Mouse (Mus musculus) liver, embryonic 13.5 days (tissue): ENCODE data around the gene Ror1. TPM values are rescaled to one million over a fixed set of nuclear protein-coding genes. Genes with fewer than 3 reads are reported as not detected.

Experiments
- ATAC-seq: fragments of 200-750 bp; cut with Nextera tagmentation; 2 replicates; pipeline ENCODE4 v1.8.0; 2017; ENCODE audit warnings: low read depth, mild to moderate bottlenecking, moderate number of reproducible peaks, moderate library complexity
- DNase-seq: peaks from one replicate; pipeline ENCODE4 v3.0.0; 2022
- H3K27ac ChIP-seq: fragments of 300-500 bp; sonication (generic); 2 replicates; pipeline ENCODE4 v1.5.1; 2015; ENCODE audit warnings: moderate library complexity, mild to moderate bottlenecking, inconsistent platforms
- H3K27me3 ChIP-seq: fragments of 300-500 bp; sonication (generic); 2 replicates; pipeline ENCODE4 v1.6.1; 2015; ENCODE audit warnings: mild to moderate bottlenecking, inconsistent platforms
- H3K36me3 ChIP-seq: fragments of 300-500 bp; sonication (generic); 2 replicates; pipeline ENCODE4 v1.6.1; 2015; ENCODE audit warnings: mild to moderate bottlenecking, inconsistent platforms
- H3K4me1 ChIP-seq: fragments of 300-500 bp; sonication (generic); replicated peaks from 2 replicates; pipeline ENCODE4 v1.6.1; 2015; ENCODE audit warnings: inconsistent platforms
- H3K4me2 ChIP-seq: fragments of 300-500 bp; sonication (generic); 2 replicates; pipeline ENCODE4 v1.6.1; 2015; ENCODE audit warnings: inconsistent platforms, mild to moderate bottlenecking, moderate library complexity
- H3K4me3 ChIP-seq: fragments of 300-500 bp; sonication (generic); replicated peaks from 2 replicates; pipeline ENCODE4 v1.5.1; 2015; ENCODE audit warnings: mild to moderate bottlenecking, inconsistent platforms
- H3K9ac ChIP-seq: fragments of 300-500 bp; sonication (generic); 2 replicates; pipeline ENCODE4 v1.6.1; 2015; ENCODE audit warnings: mild to moderate bottlenecking, inconsistent platforms
- H3K9me3 ChIP-seq: fragments of 300-500 bp; sonication (generic); replicated peaks from 2 replicates; pipeline ENCODE4 v1.6.1; 2016; ENCODE audit warnings: inconsistent platforms
- WGBS: fragments of 180-500 bp; shearing (Covaris S2); methylation state at CpG from one replicate; pipeline ENCODE4 v1.1.7; 2015; ENCODE audit not compliant: insufficient replicate concordance; 5-methylcytosine and 5-hydroxymethylcytosine counted together
- polyA plus RNA-seq: library from polyadenylated mRNA; unstranded; fragments of >200 nt; fragmentation: Nextera tagmentation; extraction: Ambion mirVana; gene quantifications from 2 replicates; pipeline ENCODE4 v1.2.1, GENCODE M21; 2015

Ror1 gene
- polyA plus RNA-seq, 1 experiment from 2014 or later = 0.36 TPM

- no peaks in the 10 kb centered on the region for H3K4me1 ChIP-seq
- H3K27ac ChIP-seq = no peak overlapping the region
- H3K27me3 ChIP-seq = no peaks in the 10 kb centered on the region
- H3K9me3 ChIP-seq = no peaks in the 10 kb centered on the region
- DNase-seq = no peak
- H3K9ac ChIP-seq = no peak overlapping the region
- ATAC-seq = no peak
- 53% methylated on average over 1 of the region's 1 CpGs for WGBS
- H3K36me3 ChIP-seq = no peaks in the 10 kb centered on the region
- H3K4me2 ChIP-seq = no peak overlapping the region
- H3K4me3 ChIP-seq = no peak overlapping the region
Measured at GRCm38 (mm10) chr4:100119431-100119830, 23.8 kb downstream of the Ror1 start.

- no peak for ATAC-seq
- DNase-seq = no peak
- 69% methylated on average over 5 of the region's 5 CpGs for WGBS
Measured at GRCm38 (mm10) chr4:100120547-100120946, 25.0 kb downstream of the Ror1 start.

GRCm38 (mm10) chr4:100122436-100122835 is 26.8 kb downstream of the Ror1 start:
- 69% methylated on average over 3 of the region's 3 CpGs for WGBS
- Histone ChIP-seq H3K4me1 (no peaks in the 10 kb centered on the region), H3K36me3 (no peaks in the 10 kb centered on the region), H3K9ac (no peak overlapping the region), H3K9me3 (no peaks in the 10 kb centered on the region), H3K27ac (no peak overlapping the region), H3K4me2 (no peak overlapping the region), H3K27me3 (no peaks in the 10 kb centered on the region), H3K4me3 (no peak overlapping the region)
- DNase-seq (no peak), ATAC-seq (no peak)

More at GRCm38 (mm10) chr4:100120547-100120946, 25.0 kb downstream of the Ror1 start:
- Histone ChIP-seq H3K9me3 (no peaks in the 10 kb centered on the region), H3K9ac (no peak overlapping the region), H3K4me2 (no peak overlapping the region), H3K27me3 (no peaks in the 10 kb centered on the region), H3K36me3 (no peaks in the 10 kb centered on the region), H3K27ac (no peak overlapping the region), H3K4me1 (no peaks in the 10 kb centered on the region), H3K4me3 (no peak overlapping the region)

DNA sequence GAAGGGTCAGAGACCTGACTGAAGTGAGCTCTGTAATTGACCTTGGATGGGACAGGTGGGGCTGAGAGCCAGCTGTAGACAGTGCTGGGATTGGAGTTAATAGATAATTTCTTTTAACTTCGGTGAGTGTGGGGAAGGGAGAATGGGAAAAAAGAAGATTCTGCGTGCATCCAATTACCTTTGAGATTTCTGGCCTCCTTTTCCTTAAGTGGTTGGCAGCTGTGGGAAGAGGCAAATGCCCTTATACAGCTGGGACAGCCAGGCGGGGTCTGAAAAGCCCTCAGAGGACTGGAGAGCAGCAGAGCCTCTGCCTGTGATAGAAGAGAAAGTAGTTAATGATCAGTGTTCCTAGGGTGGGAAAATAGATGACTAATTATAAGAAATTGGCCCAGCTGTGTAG is 27.9 kb downstream of the Ror1 start:
- WGBS = 43% methylated on average over 3 of the region's 3 CpGs

DNA sequence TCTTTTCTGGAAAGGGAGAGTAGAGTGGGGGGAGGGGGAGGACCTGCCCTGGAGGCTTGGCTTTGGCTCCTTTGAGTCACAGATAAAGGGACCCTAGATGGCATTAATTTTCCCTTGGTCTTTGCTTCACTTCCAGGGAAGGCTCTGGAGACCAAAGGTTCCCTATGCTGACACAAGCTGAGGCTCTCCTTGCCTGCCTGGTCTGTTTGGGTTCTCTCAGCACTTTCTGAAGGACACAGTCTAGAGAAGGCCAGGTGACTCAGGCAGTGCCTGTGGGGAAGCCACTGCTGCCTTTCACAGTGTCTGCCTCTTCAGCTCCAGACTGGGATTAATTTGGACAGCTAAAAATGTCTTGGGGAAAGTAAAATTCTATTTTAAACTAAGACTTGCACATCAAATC is 28.5 kb downstream of the Ror1 start:
- no peak overlapping the region for H3K9ac ChIP-seq
- H3K36me3 ChIP-seq = no peaks in the 10 kb centered on the region
- no peaks in the 10 kb centered on the region for H3K27me3 ChIP-seq
- DNase-seq (no peak), ATAC-seq (no peak)
- H3K4me2 ChIP-seq = no peak overlapping the region
- no peak overlapping the region for H3K27ac ChIP-seq
- no peaks in the 10 kb centered on the region for H3K4me1 ChIP-seq
- no peak overlapping the region for H3K4me3 ChIP-seq
- no peaks in the 10 kb centered on the region for H3K9me3 ChIP-seq

More for the DNA sequence above, 27.9 kb downstream of the Ror1 start:
- H3K4me3 ChIP-seq = no peak overlapping the region
- no peak overlapping the region for H3K9ac ChIP-seq
- DNase-seq = no peak
- no peaks in the 10 kb centered on the region for H3K36me3 ChIP-seq
- H3K4me2 ChIP-seq = no peak overlapping the region
- no peaks in the 10 kb centered on the region for H3K27me3 ChIP-seq
- ATAC-seq = no peak
- H3K4me1 ChIP-seq = no peaks in the 10 kb centered on the region
- no peak overlapping the region for H3K27ac ChIP-seq
- no peaks in the 10 kb centered on the region for H3K9me3 ChIP-seq

DNA sequence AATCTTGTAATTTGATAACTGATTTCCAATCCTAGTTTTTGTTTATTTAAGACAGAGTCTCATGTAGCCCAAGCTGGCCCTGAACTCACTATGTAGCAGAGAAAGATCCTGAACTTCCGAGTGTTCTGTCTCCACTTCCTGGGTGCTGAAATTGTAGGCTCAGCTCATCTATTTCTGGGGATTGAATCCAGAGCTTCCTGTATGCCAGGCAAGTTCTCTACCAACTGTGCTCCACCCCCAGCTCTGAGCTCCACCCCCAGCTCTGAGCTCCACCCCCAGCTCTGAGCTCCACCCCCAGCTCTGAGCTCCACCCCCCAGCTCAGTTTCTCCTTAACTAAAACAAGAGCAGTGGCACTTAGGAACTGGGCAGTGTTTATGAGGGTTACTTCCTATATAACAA is 29.3 kb downstream of the Ror1 start:
- no peak for DNase-seq
- no peak overlapping the region for H3K4me3 ChIP-seq
- no peak overlapping the region for H3K27ac ChIP-seq
- H3K4me1 ChIP-seq = no peaks in the 10 kb centered on the region
- H3K9ac ChIP-seq = no peak overlapping the region
- H3K36me3 ChIP-seq = no peaks in the 10 kb centered on the region
- WGBS = 62% methylated on average over 1 of the region's 1 CpGs
- H3K4me2 ChIP-seq = no peak overlapping the region
- ATAC-seq = no peak
- H3K9me3 ChIP-seq = no peaks in the 10 kb centered on the region
- no peaks in the 10 kb centered on the region for H3K27me3 ChIP-seq

DNA sequence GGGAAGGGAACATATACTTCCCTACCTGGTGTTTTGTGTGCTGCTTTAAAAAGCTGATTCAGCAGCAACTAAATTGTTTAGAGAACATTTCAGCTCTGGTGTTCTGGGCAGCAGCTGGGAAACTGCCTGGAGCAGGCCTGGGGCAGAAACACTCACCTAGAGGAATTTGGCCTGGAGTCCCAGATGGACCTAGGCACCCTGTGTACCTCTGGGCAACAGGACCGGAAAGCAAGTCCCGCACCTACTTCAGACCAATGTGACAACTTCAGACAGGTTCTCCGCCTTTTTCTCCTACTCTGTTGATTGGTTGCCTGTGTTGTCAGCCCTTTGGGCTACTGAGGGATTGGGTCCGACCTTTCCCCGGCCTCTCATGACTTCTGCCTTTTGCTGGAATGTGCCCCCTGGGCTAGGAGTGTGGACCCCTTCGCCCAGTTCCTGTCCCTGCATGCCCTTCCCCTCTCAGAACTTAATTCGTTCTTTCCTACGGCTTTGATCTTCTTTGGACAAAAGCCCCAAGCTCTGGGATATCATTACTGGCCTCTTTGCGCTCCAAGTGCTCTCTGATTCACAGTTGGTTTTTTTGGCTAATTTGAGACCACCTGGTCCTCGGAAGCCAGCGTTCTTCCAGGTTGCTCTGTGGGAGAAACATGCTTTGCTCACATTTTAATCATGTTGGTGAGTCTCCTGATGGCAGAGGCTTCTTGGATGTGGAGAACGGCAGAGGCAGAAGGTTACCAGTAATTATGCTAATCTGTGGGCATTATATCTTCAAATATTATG is 31.1 kb downstream of the Ror1 start:
- WGBS = 69% methylated on average over 12 of the region's 12 CpGs
- Histone ChIP-seq H3K4me3 (no peak overlapping the region), H3K9me3 (no peaks in the 10 kb centered on the region), H3K27ac (no peak overlapping the region), H3K4me2 (no peak overlapping the region), H3K4me1 (no peaks in the 10 kb centered on the region), H3K9ac (no peak overlapping the region), H3K27me3 (no peaks in the 10 kb centered on the region), H3K36me3 (no peaks in the 10 kb centered on the region)
- ATAC-seq (no peak), DNase-seq (no peak)

- H3K36me3 ChIP-seq = no peaks in the 10 kb centered on the region
- no peaks in the 10 kb centered on the region for H3K9me3 ChIP-seq
- no peaks in the 10 kb centered on the region for H3K27me3 ChIP-seq
- ATAC-seq = no peak
- H3K27ac ChIP-seq = no peak overlapping the region
- no peak overlapping the region for H3K4me2 ChIP-seq
- no peak overlapping the region for H3K9ac ChIP-seq
- H3K4me3 ChIP-seq = no peak overlapping the region
- WGBS = 72% methylated on average over 12 of the region's 12 CpGs
- H3K4me1 ChIP-seq = no peaks in the 10 kb centered on the region
- no peak for DNase-seq
Measured at GRCm38 (mm10) chr4:100128026-100128922, 32.7 kb downstream of the Ror1 start.

- ATAC-seq (no peak), DNase-seq (no peak)
- Histone ChIP-seq H3K9ac (no peak overlapping the region), H3K4me3 (no peak overlapping the region), H3K4me1 (no peaks in the 10 kb centered on the region), H3K9me3 (no peaks in the 10 kb centered on the region), H3K36me3 (no peaks in the 10 kb centered on the region), H3K27ac (no peak overlapping the region), H3K4me2 (no peak overlapping the region), H3K27me3 (no peaks in the 10 kb centered on the region)
- 69% methylated on average over 5 of the region's 5 CpGs for WGBS
Measured at GRCm38 (mm10) chr4:100129201-100129600, 33.6 kb downstream of the Ror1 start.

DNA sequence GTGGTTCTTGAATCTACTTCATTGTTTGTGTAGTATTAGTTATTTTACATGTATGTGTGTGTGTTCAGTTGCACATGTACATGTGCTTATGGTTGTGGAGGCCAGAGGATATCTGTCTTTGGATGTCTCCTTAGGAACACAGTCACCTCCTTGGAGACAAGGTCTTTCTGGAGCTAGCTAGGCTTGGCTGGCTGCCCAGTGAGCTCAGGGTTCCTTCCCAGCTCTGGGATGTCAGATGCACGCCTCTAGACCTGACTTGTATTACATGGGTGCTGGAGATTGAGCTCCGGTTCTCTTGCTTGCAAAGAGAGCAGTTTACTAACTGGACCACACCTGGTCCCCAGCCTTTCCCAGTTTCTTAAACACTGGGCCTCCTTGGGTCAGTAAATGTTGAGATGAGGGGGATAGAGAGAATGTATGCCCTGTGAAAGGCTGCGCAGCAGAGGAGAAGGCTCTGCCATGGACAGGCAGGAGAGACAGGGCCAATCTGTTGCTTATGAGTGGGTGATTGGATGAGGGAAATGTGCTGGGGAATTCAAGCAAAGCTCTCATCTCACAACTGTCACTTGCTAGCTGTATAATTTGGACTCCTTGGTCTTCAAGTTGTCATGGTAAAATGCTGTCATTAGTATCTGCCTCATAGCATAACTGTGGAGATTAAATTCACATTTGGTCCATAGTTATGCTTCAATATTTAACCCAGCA is 35.3 kb downstream of the Ror1 start:
- H3K27me3 ChIP-seq = no peaks in the 10 kb centered on the region
- H3K9me3 ChIP-seq = no peaks in the 10 kb centered on the region
- no peak for ATAC-seq
- 61% methylated on average over 3 of the region's 3 CpGs for WGBS
- H3K4me1 ChIP-seq = no peaks in the 10 kb centered on the region
- H3K27ac ChIP-seq = no peak overlapping the region
- no peaks in the 10 kb centered on the region for H3K36me3 ChIP-seq
- no peak overlapping the region for H3K9ac ChIP-seq
- H3K4me2 ChIP-seq = no peak overlapping the region
- no peak for DNase-seq
- no peak overlapping the region for H3K4me3 ChIP-seq

- no peaks in the 10 kb centered on the region for H3K4me1 ChIP-seq
- H3K27ac ChIP-seq = no peak overlapping the region
- H3K9ac ChIP-seq = no peak overlapping the region
- no peak overlapping the region for H3K4me2 ChIP-seq
- H3K9me3 ChIP-seq = no peaks in the 10 kb centered on the region
- no peak overlapping the region for H3K4me3 ChIP-seq
- ATAC-seq (no peak), DNase-seq (no peak)
- no peaks in the 10 kb centered on the region for H3K36me3 ChIP-seq
- H3K27me3 ChIP-seq = no peaks in the 10 kb centered on the region
- WGBS = 63% methylated on average over 2 of the region's 2 CpGs
Measured at GRCm38 (mm10) chr4:100131488-100131887, 35.9 kb downstream of the Ror1 start.
